Mouse (Mus musculus) left cerebral cortex, adult 2 months (tissue): ENCODE measurements around the gene Prkcb. TPM values are rescaled to one million over a fixed set of nuclear protein-coding genes. Genes with fewer than 3 reads are reported as not detected.
A peak's percentile ranks its signal among the peaks of the same experiment; 100 is the strongest.

Source experiments
- DNase-seq, 2 experiments: peaks; one replicate each; pipeline ENCODE4 v3.0.0; 2021 to 2022; ENCODE audit warnings: low spot score in 2 of 2, mixed read lengths in 1 of 2; ENCODE audit errors: extremely low spot score in 1 of 2
- H3K27ac ChIP-seq: fragments of 200-600 bp; 2 replicates; pipeline ENCODE4 v1.8.1; 2022
- H3K4me3 ChIP-seq: fragments of 200-600 bp; 2 replicates; pipeline ENCODE4 v1.8.1; 2022
- CTCF ChIP-seq: fragments of 200-600 bp; IDR thresholded peaks from 2 replicates; pipeline ENCODE4 v1.8.1; 2022; ENCODE audit warnings: antibody characterized with exemption, mild to moderate bottlenecking, moderate library complexity
- intact Hi-C: fragments of 180-260 bp; cut with DNase I; formaldehyde crosslinking; loops from one replicate; pipeline ENCODE4 v1.15.1; 2025
- total RNA-seq, 2 experiments: library from RNA; stranded (reverse); gene quantifications; 2 replicates each; pipeline ENCODE4 v1.2.3; 2021

The Prkcb gene
- total RNA-seq, 2 experiments from 2014 or later: 964 to 986 TPM

- no peak for DNase-seq
- intact Hi-C loops: no loop called here
- TF ChIP-seq CTCF: no peak
- Histone ChIP-seq H3K27ac (peak overlapping the region; percentile 61; the same call in 1 of the 2 replicates), H3K4me3 (no peak overlapping the region)
These were observed 89.4 kb downstream of the Prkcb start for GRCm38 (mm10) chr7:122377967-122378366.

GRCm38 (mm10) chr7:122378473-122378872, 89.9 kb downstream of the Prkcb start:
- peak in 1 of 2 experiments; percentile 47 for DNase-seq
- no peak for TF ChIP-seq CTCF
- intact Hi-C loops: no loop called here
- H3K4me3 ChIP-seq: no peak overlapping the region
- peak overlapping the region; percentile 62; the same call in 1 of the 2 replicates for H3K27ac ChIP-seq

GRCm38 (mm10) chr7:122379292-122379691, 90.7 kb downstream of the Prkcb start:
- intact Hi-C loops: no loop called here
- TF ChIP-seq CTCF: no peak
- Histone ChIP-seq H3K27ac (peak overlapping the region; percentile 60), H3K4me3 (no peak overlapping the region)
- DNase-seq: no peak

GRCm38 (mm10) chr7:122380336-122381130, 92.0 kb downstream of the Prkcb start:
- intact Hi-C loops: no loop called here
- peak overlapping the region; percentile 74 for H3K27ac ChIP-seq

GRCm38 (mm10) chr7:122381560-122381959, 93.0 kb downstream of the Prkcb start:
- no peak for DNase-seq
- H3K4me3 ChIP-seq: no peak overlapping the region
- intact Hi-C loops: no loop called here
- TF ChIP-seq CTCF: no peak; the same call in none of the 2 replicates
- peak overlapping the region; percentile 74 for H3K27ac ChIP-seq

More at GRCm38 (mm10) chr7:122380336-122381130, 92.0 kb downstream of the Prkcb start:
- no peak for DNase-seq
- no peak overlapping the region for H3K4me3 ChIP-seq
- TF ChIP-seq CTCF: no peak

GRCm38 (mm10) chr7:122383260-122383659, 94.7 kb downstream of the Prkcb start:
- no peak overlapping the region for H3K27ac ChIP-seq
- H3K4me3 ChIP-seq: no peak overlapping the region
- intact Hi-C loops: no loop called here
- no peak for DNase-seq
- no peak for TF ChIP-seq CTCF

- no peak overlapping the region for H3K4me3 ChIP-seq
- intact Hi-C loops: no loop called here
- DNase-seq: no peak
- no peak overlapping the region for H3K27ac ChIP-seq
- no peak for TF ChIP-seq CTCF
These were observed 96.3 kb downstream of the Prkcb start for GRCm38 (mm10) chr7:122384891-122385290.

- no peak for DNase-seq
- intact Hi-C loops: no loop called here
- no peak for TF ChIP-seq CTCF
- H3K4me3 ChIP-seq: no peak overlapping the region
- H3K27ac ChIP-seq: no peak overlapping the region; the same call in 1 of the 2 replicates
These were observed 98.0 kb downstream of the Prkcb start for GRCm38 (mm10) chr7:122386567-122386966.

GRCm38 (mm10) chr7:122387896-122388295, 99.3 kb downstream of the Prkcb start:
- no peak overlapping the region for H3K4me3 ChIP-seq
- intact Hi-C loops: no loop called here

GRCm38 (mm10) chr7:122388858-122389257, 100.3 kb downstream of the Prkcb start:
- intact Hi-C loops: no loop called here
- Histone ChIP-seq H3K27ac (peak overlapping the region; percentile 69), H3K4me3 (no peak overlapping the region)
- no peak for DNase-seq
- TF ChIP-seq CTCF: no peak

More at GRCm38 (mm10) chr7:122387896-122388295, 99.3 kb downstream of the Prkcb start:
- no peak for TF ChIP-seq CTCF
- no peak for DNase-seq
- peak overlapping the region; percentile 45 for H3K27ac ChIP-seq

GRCm38 (mm10) chr7:122389633-122390032, 101.1 kb downstream of the Prkcb start:
- peak overlapping the region; percentile 69 for H3K27ac ChIP-seq
- no peak for DNase-seq
- intact Hi-C loops: no loop called here
- TF ChIP-seq CTCF: no peak
- H3K4me3 ChIP-seq: no peak overlapping the region

GRCm38 (mm10) chr7:122390200-122390599, 101.6 kb downstream of the Prkcb start:
- Histone ChIP-seq H3K27ac (peak overlapping the region; percentile 67), H3K4me3 (no peak overlapping the region)
- DNase-seq: no peak
- no peak for TF ChIP-seq CTCF
- intact Hi-C loops: no loop called here

GRCm38 (mm10) chr7:122390683-122391082, 102.1 kb downstream of the Prkcb start:
- no peak for DNase-seq
- Histone ChIP-seq H3K27ac (peak overlapping the region; percentile 67), H3K4me3 (no peak overlapping the region)
- intact Hi-C loops: no loop called here
- TF ChIP-seq CTCF: no peak
